Mouse (Mus musculus) gastrocnemius, adult 2 months (tissue): ENCODE data around the gene Rsc1a1. TPM values are rescaled to one million over a fixed set of nuclear protein-coding genes. Genes with fewer than 3 reads are reported as not detected.

Experiments
- DNase-seq: peaks from one replicate; pipeline ENCODE4 v3.0.0; 2022
- H3K27ac ChIP-seq: fragments of 200-600 bp; 2 replicates; pipeline ENCODE4 v1.8.1; 2022; ENCODE audit warnings: mild to moderate bottlenecking
- H3K4me3 ChIP-seq: fragments of 200-600 bp; 2 replicates; pipeline ENCODE4 v1.8.1; 2022; ENCODE audit warnings: mild to moderate bottlenecking, moderate library complexity
- CTCF ChIP-seq: fragments of 200-600 bp; IDR thresholded peaks from 2 replicates; pipeline ENCODE4 v1.8.1; 2022; ENCODE audit warnings: antibody characterized with exemption, mild to moderate bottlenecking, moderate library complexity
- intact Hi-C: fragments of 180-260 bp; cut with DNase I; formaldehyde crosslinking; loops from one replicate; pipeline ENCODE4 v1.15.1; 2025
- total RNA-seq, 2 experiments: library from RNA; stranded (reverse); gene quantifications; 2 replicates each; pipeline ENCODE4 v1.2.3; 2021

Gene Rsc1a1
- total RNA-seq, 2 experiments from 2014 or later: 3.8 to 5.6 TPM

DNA sequence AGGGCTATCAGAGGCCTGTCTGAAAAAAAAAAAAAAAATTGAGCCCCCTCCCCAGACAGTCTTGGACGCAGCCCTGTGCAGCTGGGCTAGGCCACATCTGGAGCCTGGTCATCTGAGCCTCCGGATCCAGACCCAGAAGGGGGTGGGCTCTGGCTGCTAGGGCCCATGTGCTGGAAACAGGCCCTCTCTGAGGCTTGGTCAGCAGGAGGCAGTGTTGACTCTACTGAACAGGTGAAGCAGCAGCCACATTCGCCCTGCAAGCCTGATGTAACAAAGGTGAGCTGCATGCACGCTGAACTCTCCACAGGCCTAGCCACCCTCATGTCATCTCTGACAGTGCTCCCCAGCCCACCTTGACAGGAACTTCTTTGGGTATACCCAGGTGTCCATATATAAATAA lies 25.7 kb downstream of the Rsc1a1 start:
- peak; percentile 26; the same call in 1 of the 2 replicates for TF ChIP-seq CTCF
- peak; percentile 60 for DNase-seq
- intact Hi-C loops: loop anchor here (5.0 kb wide), 1 partner anchor 128 kb away; no protein-coding TSS in a partner anchor
- peak overlapping the region; percentile 71 for H3K27ac ChIP-seq
- no peak overlapping the region for H3K4me3 ChIP-seq

GRCm38 (mm10) chr4:141658846-141659484 lies 26.4 kb downstream of the Rsc1a1 start:
- intact Hi-C loops: no loop called here
- Histone ChIP-seq H3K27ac (peak overlapping the region; percentile 71), H3K4me3 (peak overlapping the region; percentile 11; the same call in 1 of the 2 replicates)
- no peak for DNase-seq
- no peak for TF ChIP-seq CTCF

- intact Hi-C loops: no loop called here
- Histone ChIP-seq H3K27ac (peak overlapping the region; percentile 81), H3K4me3 (no peak overlapping the region)
- no peak for TF ChIP-seq CTCF
- no peak for DNase-seq
Observed at GRCm38 (mm10) chr4:141656932-141657331, 28.5 kb downstream of the Rsc1a1 start.

DNA sequence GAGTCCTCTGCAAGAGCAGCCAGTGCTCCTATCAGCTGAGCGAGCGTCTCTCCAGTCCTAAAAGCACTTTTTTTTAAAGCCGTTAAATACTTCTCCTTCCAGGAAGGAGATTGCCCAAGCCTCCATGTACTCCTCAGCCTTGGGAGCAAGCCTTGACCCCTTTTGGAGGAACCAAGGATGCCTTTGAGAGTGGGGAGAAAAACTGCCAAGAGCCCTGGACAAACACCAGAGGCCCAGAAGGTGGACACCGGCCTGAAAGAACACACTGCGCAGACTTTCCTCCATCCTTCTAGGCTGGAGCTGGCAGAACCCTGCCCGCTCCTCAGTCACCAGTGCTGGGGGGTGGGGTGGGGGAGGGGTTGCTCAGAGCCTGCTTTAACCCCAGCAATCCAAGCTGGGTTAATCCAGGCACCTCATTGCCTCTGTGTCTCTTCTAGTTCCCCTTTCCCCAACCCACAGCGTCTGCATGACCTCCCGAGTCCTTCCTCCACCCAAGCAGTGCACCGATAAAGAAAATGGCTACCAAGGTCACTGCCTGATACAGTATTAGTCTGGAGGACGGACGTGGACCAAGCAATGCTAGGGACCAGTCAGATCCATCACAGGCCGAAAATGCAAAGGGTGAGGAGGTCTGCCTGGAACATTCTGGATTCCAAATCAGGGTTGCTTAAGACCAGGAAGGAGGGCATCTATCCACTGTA lies 29.3 kb downstream of the Rsc1a1 start:
- no peak overlapping the region for H3K4me3 ChIP-seq
- peak; percentile 80 for DNase-seq
- H3K27ac ChIP-seq: peak overlapping the region; percentile 81
- no peak for TF ChIP-seq CTCF
- intact Hi-C loops: no loop called here

GRCm38 (mm10) chr4:141654509-141654908 lies 30.9 kb downstream of the Rsc1a1 start:
- Histone ChIP-seq H3K4me3 (no peak overlapping the region), H3K27ac (peak overlapping the region; percentile 9)
- no peak for DNase-seq
- no peak for TF ChIP-seq CTCF
- intact Hi-C loops: no loop called here

DNA sequence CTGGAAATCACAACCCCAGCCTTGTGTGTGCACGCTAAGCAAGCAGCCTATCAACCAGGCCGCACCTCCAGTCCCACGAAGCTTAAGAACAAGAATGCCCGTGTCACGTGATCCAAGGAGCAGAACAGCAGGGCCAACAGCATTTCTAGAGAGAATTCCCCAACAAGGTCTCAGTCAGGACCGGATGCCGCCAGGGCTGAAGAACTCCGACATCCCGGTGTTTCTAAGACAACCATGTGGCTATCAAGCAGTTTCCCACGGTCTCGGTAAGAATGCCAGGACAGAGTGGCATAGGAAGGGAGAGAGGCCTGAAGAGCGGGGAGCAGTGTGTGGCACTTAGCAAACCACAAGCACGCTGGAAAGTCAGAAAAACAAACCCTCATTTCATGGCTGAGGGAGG lies 31.6 kb downstream of the Rsc1a1 start:
- TF ChIP-seq CTCF: no peak
- no peak for DNase-seq
- no peak overlapping the region for H3K4me3 ChIP-seq
- intact Hi-C loops: no loop called here
- peak overlapping the region; percentile 9 for H3K27ac ChIP-seq

DNA sequence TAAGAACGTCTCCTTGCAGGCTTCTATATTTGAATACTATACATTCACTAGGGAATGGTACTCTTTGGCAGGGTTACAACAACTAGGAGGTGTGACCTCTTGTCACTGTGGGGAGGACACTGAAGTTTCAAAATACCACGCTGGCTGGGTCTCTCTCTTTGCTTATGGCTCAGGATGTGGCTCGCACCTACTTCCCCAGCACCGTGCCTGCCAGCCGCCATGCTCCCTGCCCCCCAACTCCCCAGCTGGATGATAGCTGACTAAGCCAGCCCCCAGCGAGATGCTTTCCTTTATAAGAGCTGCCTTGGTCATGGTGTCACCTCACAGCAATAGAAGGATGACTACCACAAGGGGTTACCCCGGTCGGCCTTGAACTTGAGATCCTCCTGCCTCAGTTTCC lies 32.4 kb downstream of the Rsc1a1 start:
- intact Hi-C loops: no loop called here
- peak overlapping the region; percentile 28; the same call in 1 of the 2 replicates for H3K27ac ChIP-seq
- DNase-seq: no peak
- no peak for TF ChIP-seq CTCF
- H3K4me3 ChIP-seq: no peak overlapping the region

DNA sequence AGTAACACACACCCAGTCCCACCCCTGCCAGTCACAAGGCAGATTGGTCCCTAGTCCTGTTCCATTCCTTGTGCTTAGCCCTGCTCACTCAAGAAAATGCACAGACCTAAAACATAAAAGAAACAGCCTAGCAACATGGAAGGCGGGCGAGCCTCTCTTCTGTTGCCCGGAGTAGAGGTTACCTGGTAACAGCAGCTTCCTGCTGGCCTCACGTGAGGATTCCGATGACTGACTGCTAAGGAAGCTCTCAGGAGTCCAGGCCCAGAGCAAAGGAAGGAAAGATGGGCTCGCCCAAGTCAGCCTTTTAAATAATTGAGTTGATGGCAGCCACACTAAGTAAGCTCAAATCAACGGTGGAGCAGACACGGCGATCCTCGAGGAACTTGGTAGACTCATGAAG lies 33.5 kb downstream of the Rsc1a1 start:
- no peak for TF ChIP-seq CTCF
- peak overlapping the region; percentile 63 for H3K27ac ChIP-seq

GRCm38 (mm10) chr4:141651286-141651685 lies 34.1 kb downstream of the Rsc1a1 start:
- Histone ChIP-seq H3K27ac (peak overlapping the region; percentile 63), H3K4me3 (no peak overlapping the region)
- intact Hi-C loops: no loop called here
- DNase-seq: no peak
- TF ChIP-seq CTCF: no peak

More for the DNA sequence above, 33.5 kb downstream of the Rsc1a1 start:
- intact Hi-C loops: no loop called here
- no peak overlapping the region for H3K4me3 ChIP-seq
- DNase-seq: no peak

DNA sequence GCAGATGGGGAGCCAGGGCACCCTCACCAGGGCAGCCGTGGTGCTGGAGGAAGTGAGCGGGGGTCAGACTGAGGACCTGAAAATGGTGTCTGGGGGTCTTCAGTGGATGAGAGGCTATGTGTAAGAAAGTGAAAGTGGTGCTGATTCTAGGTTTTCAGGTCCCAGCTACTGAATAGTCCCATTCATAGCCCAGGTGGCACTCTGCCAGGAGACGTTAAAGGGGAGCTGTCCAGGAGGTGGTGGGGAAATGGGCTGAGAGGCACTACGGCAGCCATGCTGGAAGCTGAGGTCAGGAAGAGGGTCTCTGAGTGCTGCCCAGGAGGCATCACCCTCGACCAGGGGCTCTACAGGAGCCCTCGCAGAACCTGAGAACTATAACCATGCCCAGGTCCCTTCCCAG lies 36.2 kb downstream of the Rsc1a1 start:
- TF ChIP-seq CTCF: no peak

DNA sequence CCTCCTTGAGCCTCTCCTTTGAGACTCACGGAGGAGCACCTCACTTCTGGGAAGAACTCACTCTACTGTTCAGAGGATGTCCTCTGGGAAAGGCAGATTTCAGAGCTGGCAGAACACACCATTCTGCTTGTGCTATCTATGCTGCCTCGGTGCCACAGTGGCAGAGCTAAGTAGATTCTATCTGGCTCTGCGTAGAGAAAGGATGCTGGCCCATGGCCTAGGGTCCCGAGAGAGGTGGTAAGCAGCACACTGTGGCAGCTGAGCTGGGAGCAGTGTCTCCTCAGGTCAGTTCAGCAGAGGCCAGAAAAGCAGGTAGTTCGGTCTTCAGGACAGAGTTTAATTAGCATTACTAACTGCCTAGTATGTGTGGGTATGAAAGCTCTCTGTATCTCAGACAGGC lies 37.1 kb downstream of the Rsc1a1 start:
- peak overlapping the region; percentile 68 for H3K27ac ChIP-seq
- intact Hi-C loops: no loop called here
- H3K4me3 ChIP-seq: no peak overlapping the region
- DNase-seq: peak; percentile 76
- TF ChIP-seq CTCF: no peak

More for the DNA sequence above, 36.2 kb downstream of the Rsc1a1 start:
- H3K27ac ChIP-seq: peak overlapping the region; percentile 68
- no peak for DNase-seq
- intact Hi-C loops: no loop called here
- H3K4me3 ChIP-seq: no peak overlapping the region

- intact Hi-C loops: no loop called here
- peak overlapping the region; percentile 10; the same call in 1 of the 2 replicates for H3K27ac ChIP-seq
- no peak for DNase-seq
- no peak overlapping the region for H3K4me3 ChIP-seq
- no peak for TF ChIP-seq CTCF
Observed at GRCm38 (mm10) chr4:141647187-141647586, 38.2 kb downstream of the Rsc1a1 start.

- TF ChIP-seq CTCF: no peak
- H3K27ac ChIP-seq: 0 out of 2 replicates have a peak overlapping the region, but pooled peaks have one; percentile 35
- no peak overlapping the region for H3K4me3 ChIP-seq
- no peak for DNase-seq
- intact Hi-C loops: no loop called here
Observed at GRCm38 (mm10) chr4:141645988-141646387, 39.4 kb downstream of the Rsc1a1 start.
